Mouse (Mus musculus): ENCODE data around the gene Ttc25. TPM values are rescaled to one million over a fixed set of nuclear protein-coding genes. Genes with fewer than 3 reads are reported as not detected.

Ttc25 gene
- polyA plus RNA-seq, 1 experiment from 2014 or later: 0.74 TPM

DNA sequence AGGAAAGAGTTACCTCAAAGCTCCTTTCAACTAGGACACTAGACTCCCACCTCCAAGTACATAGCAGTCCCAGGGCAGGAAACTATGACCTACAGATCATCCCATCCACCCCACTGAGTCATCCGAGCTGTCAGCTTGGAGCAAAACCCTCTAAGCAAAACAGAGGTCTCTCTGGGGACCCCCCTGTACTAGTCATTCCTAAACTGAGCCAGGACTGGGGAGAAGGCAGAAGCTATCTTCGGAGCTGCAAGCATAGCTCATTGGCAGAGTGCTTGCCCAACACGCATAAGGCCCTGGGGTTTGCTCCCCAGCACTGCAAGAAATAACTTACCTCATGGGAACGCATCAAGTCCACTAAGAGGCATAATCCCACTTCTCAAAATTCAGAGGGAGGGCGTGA is 21.0 kb upstream of the Ttc25 start:
- 80% methylated on average over 5 of the region's 5 CpGs for WGBS
- peak overlapping the region; percentile 6 for H3K9ac ChIP-seq
- peaks cover 16% of the 10 kb centered on the region; the same call in 1 of the 2 replicates for H3K4me1 ChIP-seq (ENCODE audit: insufficient read depth)
- peaks cover 49% of the 10 kb centered on the region for H3K36me3 ChIP-seq (ENCODE audit: insufficient read depth)
- no peak for TF ChIP-seq CTCF (IDR thresholded peaks at IDR 0.05; ENCODE audit: low read depth)
- H3K27ac ChIP-seq (ENCODE audit: low read depth): peak overlapping the region; percentile 38; the same call in 1 of the 2 replicates
- H3K27me3 ChIP-seq (ENCODE audit: insufficient read depth, low read length): no peaks in the 10 kb centered on the region
- no peaks in the 10 kb centered on the region for H3K9me3 ChIP-seq (ENCODE audit: low read depth, low read length)
- no peak overlapping the region for H3K4me3 ChIP-seq (ENCODE audit: low read depth, low read length)
- ATAC-seq (ENCODE audit: insufficient read depth) (no peak), DNase-seq (no peak)
- H3K4me2 ChIP-seq: peak overlapping the region; percentile 95

DNA sequence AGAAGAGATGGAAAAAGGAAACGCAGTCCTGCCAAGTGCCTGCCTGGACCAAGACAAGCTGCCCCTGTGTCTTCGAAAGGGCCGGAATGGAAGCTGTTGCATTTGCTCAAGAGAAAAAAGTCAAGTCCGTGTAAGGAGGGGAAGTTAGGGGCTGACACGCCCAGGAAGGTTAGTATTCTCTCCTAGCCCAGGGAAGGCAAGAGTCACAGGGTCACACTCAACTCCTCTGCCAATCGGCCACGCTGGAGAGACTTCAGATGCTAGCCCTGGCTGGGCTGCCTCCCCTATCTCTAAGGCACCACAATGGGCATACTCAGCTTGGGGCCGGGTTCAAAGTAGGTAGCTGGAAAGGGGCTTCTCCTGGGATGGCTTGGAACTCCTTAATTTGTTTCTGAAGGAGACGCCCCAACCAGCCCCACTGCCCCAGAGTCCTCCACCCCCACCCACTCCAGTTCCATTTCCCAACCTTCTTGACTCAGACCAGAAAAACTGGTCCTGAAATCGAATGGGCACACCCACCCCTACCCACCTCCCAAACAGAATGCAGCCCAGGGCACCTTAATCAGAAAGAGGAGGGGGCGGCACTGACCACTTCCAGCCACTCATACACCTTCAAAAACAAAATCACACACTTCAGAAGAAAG is 20.3 kb upstream of the Ttc25 start:
- H3K9ac ChIP-seq: peak overlapping the region; percentile 17
- TF ChIP-seq CTCF (IDR thresholded peaks at IDR 0.05; ENCODE audit: low read depth): no peak
- DNase-seq (peak; percentile 36), ATAC-seq (ENCODE audit: insufficient read depth) (no peak)
- H3K27me3 ChIP-seq (ENCODE audit: insufficient read depth, low read length): no peaks in the 10 kb centered on the region
- H3K36me3 ChIP-seq (ENCODE audit: insufficient read depth): peaks cover 42% of the 10 kb centered on the region
- peaks cover 16% of the 10 kb centered on the region; the same call in 1 of the 2 replicates for H3K4me1 ChIP-seq (ENCODE audit: insufficient read depth)
- WGBS: 38% methylated on average over 11 of the region's 11 CpGs
- H3K27ac ChIP-seq (ENCODE audit: low read depth): peak overlapping the region; percentile 38
- H3K9me3 ChIP-seq (ENCODE audit: low read depth, low read length): no peaks in the 10 kb centered on the region
- H3K4me3 ChIP-seq (ENCODE audit: low read depth, low read length): peak overlapping the region; percentile 78
- H3K4me2 ChIP-seq: peak overlapping the region; percentile 95

GRCm38 (mm10) chr11:100526052-100526816 is 19.2 kb upstream of the Ttc25 start:
- peak overlapping the region; percentile 79 for H3K9ac ChIP-seq
- no peaks in the 10 kb centered on the region for H3K9me3 ChIP-seq (ENCODE audit: low read depth, low read length)
- TF ChIP-seq CTCF (IDR thresholded peaks at IDR 0.05; ENCODE audit: low read depth): no peak
- peak overlapping the region; percentile 95 for H3K4me2 ChIP-seq
- H3K4me3 ChIP-seq (ENCODE audit: low read depth, low read length): peak overlapping the region; percentile 78
- H3K27ac ChIP-seq (ENCODE audit: low read depth): no peak overlapping the region
- no peaks in the 10 kb centered on the region for H3K27me3 ChIP-seq (ENCODE audit: insufficient read depth, low read length)
- peaks cover 30% of the 10 kb centered on the region for H3K36me3 ChIP-seq (ENCODE audit: insufficient read depth)
- ATAC-seq (ENCODE audit: insufficient read depth): no peak
- DNase-seq: no peak
- H3K4me1 ChIP-seq (ENCODE audit: insufficient read depth): peaks cover 16% of the 10 kb centered on the region; the same call in 1 of the 2 replicates
- 7% methylated on average over 15 of the region's 15 CpGs for WGBS

DNA sequence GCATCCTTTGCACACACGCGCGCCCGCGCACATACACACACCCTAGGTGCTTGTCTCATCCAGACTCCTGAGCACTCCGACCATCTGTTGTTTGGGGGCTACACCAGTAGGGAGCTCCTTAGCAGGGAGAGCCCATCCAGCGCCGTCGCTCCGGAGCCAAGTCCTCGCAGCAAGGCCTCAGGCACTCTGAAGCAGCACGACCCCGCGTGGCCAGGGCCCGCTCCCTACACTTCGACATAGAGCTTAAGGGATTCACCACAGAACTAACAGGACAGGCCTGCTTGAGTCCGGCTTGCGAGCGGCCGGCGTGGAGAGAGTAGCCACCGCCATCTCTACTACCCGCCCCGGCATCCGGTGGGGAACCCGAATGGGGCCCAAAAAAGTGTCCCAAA is 18.3 kb upstream of the Ttc25 start:
- Histone ChIP-seq H3K4me2 (peak overlapping the region; percentile 95), H3K4me3 (ENCODE audit: low read depth, low read length) (peak overlapping the region; percentile 78), H3K27ac (ENCODE audit: low read depth) (peak overlapping the region; percentile 91), H3K4me1 (ENCODE audit: insufficient read depth) (peaks cover 16% of the 10 kb centered on the region; the same call in 1 of the 2 replicates), H3K27me3 (ENCODE audit: insufficient read depth, low read length) (no peaks in the 10 kb centered on the region), H3K9me3 (ENCODE audit: low read depth, low read length) (no peaks in the 10 kb centered on the region), H3K36me3 (ENCODE audit: insufficient read depth) (peaks cover 22% of the 10 kb centered on the region), H3K9ac (peak overlapping the region; percentile 79)
- 1% methylated on average over 26 of the region's 26 CpGs for WGBS
- peak; percentile 47 for ATAC-seq (ENCODE audit: insufficient read depth)
- DNase-seq: peak; percentile 79
- TF ChIP-seq CTCF (IDR thresholded peaks at IDR 0.05; ENCODE audit: low read depth): peak; percentile 43

DNA sequence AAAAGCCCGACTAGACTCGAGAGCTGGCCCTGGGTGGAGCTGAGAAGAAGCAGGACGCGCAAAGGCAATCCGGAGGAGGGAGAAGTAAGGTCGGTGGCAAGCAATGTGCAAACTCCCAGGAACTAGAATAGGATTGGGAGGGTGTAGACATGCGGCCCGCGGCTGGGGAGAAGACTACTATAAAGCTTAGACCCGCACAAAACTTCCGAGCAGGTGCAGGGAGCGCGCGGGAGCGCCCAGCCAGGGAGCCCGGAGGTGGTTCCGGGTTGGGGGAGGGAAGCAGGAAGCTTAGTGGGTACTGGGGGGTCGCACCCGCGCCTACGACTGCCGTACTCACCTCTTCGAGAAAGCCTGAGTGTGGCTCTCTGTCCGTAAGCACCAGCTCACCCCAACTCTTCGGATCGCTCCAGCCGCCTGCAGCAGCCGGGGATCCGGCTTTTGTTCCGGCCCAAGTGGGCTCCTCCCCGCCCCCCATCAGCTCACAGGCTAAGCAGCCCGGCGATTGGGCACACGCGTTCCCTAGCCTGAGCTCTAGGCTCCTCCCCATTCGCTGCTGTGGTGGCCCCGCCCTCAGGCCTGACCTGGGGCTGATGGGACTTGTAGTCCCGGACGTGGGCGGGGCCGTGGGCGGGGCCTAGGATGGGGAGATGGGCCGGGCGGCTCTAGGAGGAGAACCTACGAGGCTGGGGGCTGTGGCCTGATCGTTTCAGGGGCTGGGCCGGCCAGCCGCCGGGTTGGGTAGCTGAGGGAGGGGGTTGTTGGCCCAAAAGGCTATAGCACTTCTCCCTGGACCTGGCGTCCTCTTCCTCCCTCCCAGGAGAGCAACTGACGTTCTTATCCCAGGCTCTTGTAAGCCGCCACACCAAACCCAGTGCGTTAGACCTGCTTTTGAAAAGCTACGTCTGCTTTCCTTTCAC is 17.7 kb upstream of the Ttc25 start, which contains the start of gene Acly:
Gene Acly, minus strand, starts transcription at position 543 of the 917 bp plus-strand sequence.
- Histone ChIP-seq H3K4me3 (ENCODE audit: low read depth, low read length) (peak within 1 kb of the TSS; percentile 78), H3K36me3 (ENCODE audit: insufficient read depth) (peaks cover 16% of the 10 kb centered on the region), H3K27ac (ENCODE audit: low read depth) (peak within 1 kb of the TSS; percentile 91), H3K27me3 (ENCODE audit: insufficient read depth, low read length) (no peaks in the 10 kb centered on the region), H3K9me3 (ENCODE audit: low read depth, low read length) (no peaks in the 10 kb centered on the region), H3K4me1 (ENCODE audit: insufficient read depth) (peaks cover 16% of the 10 kb centered on the region; the same call in 1 of the 2 replicates), H3K9ac (peak within 1 kb of the TSS; percentile 79), H3K4me2 (peak within 1 kb of the TSS; percentile 95)
- ATAC-seq (ENCODE audit: insufficient read depth): peak; percentile 97
- DNase-seq: peak; percentile 99
- TF ChIP-seq CTCF (IDR thresholded peaks at IDR 0.05; ENCODE audit: low read depth): no peak
- under 1% methylated on average over 54 of the region's 54 CpGs for WGBS

GRCm38 (mm10) chr11:100528375-100529165 is 16.8 kb upstream of the Ttc25 start:
- H3K4me1 ChIP-seq (ENCODE audit: insufficient read depth): peaks cover 16% of the 10 kb centered on the region; the same call in 1 of the 2 replicates
- H3K27ac ChIP-seq (ENCODE audit: low read depth): peak overlapping the region; percentile 72
- H3K9ac ChIP-seq: peak overlapping the region; percentile 57
- TF ChIP-seq CTCF (IDR thresholded peaks at IDR 0.05; ENCODE audit: low read depth): no peak
- H3K36me3 ChIP-seq (ENCODE audit: insufficient read depth): peaks cover 7% of the 10 kb centered on the region
- 19% methylated on average over 19 of the region's 19 CpGs for WGBS
- peak overlapping the region; percentile 78 for H3K4me3 ChIP-seq (ENCODE audit: low read depth, low read length)
- no peaks in the 10 kb centered on the region for H3K27me3 ChIP-seq (ENCODE audit: insufficient read depth, low read length)
- no peak for DNase-seq
- no peaks in the 10 kb centered on the region for H3K9me3 ChIP-seq (ENCODE audit: low read depth, low read length)
- no peak; the same call in 1 of the 2 replicates for ATAC-seq (ENCODE audit: insufficient read depth)
- peak overlapping the region; percentile 95 for H3K4me2 ChIP-seq

All from lung, embryonic 14.5 days (tissue).